Mouse (Mus musculus): Measurements from ENCODE around the gene Hist3h2a.

GRCm38 (mm10) chr11:58954420-58955142, at the start of gene Hist3h2a, which contains the start of gene Trim17:
- no peak for TF ChIP-seq ZC3H11A (IDR thresholded peaks at IDR 0.05; ENCODE audit: borderline replicate concordance, low read depth, low read length)
- TF ChIP-seq MAFK (IDR thresholded peaks at IDR 0.05; ENCODE audit: insufficient read depth, low read depth, low read length) = no peak
- TF ChIP-seq HCFC1 (IDR thresholded peaks at IDR 0.05; ENCODE audit: borderline replicate concordance, insufficient read depth, low read length) = peak; percentile 32; the same call in 1 of the 2 replicates

All from ES-E14 (cell line).